Mouse (Mus musculus): ENCODE data around the gene Zfp119b.

DNA sequence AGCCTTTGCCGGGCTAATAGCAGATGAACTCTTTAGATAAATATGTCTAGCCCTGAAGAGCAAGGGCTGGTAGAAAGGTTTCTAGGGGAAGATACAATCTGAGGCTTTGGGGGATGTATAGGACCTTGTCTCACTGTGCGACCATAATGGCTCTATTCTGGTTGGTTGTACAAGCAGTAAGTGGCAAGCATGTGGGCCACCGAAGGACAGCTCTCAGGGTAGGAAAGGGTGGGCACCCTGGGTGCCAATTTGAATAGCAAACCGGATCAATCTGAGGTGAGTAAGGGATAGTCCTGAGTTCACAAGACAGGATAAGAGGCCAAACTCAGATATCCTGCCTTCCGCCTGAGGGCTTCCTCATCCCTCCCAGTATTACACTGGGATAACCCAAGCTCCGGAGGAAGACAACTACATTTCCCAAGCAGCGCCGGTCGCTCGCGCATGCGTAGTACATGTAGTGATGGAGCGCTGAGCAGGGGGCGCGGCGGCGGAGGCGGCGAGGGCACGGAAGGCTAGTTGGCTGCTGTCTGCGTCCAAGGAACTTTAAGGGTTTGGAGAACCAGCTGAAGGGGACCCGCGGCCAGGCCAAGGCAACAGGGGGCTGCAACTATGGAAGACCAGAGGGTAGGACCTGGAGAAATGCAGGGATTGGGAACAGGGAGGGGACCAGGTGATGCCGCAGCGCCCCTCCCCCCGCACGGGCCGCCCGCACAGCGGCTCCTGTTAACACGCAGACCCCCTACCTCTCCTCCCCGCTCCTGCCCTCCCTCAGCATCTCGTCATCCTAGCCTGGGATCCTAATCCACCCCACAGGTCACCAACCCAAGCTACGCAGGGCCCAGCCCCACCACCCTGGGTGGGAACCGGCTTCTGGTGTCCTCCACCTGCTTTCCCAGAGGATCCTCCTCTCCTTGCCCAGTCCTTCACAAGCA, 37.0 kb upstream of the Zfp119b start, which contains the start of gene Fsd1:
- TF ChIP-seq POLR2A (IDR thresholded peaks at IDR 0.05; ENCODE audit: low read depth, low read length), result no peak
- no peak for TF ChIP-seq CTCF (conservative IDR thresholded peaks at IDR 0.05; ENCODE audit: insufficient read depth, insufficient read length, low read depth, low read length)
